Mouse (Mus musculus) neural tube, embryonic 10.5 days (tissue): ENCODE measurements around the gene Dynlt1c.
"Not testable (repeated sequence)": the region's sequence is repeated elsewhere in the genome, so short reads cannot be mapped to it uniquely, and the experiment has no call there.

Source experiments
- DNase-seq: peaks from one replicate; pipeline ENCODE4 v3.0.0-alpha.2; 2017; ENCODE audit warnings: low spot score; ENCODE audit errors: extremely low spot score

The Dynlt1c gene

DNA sequence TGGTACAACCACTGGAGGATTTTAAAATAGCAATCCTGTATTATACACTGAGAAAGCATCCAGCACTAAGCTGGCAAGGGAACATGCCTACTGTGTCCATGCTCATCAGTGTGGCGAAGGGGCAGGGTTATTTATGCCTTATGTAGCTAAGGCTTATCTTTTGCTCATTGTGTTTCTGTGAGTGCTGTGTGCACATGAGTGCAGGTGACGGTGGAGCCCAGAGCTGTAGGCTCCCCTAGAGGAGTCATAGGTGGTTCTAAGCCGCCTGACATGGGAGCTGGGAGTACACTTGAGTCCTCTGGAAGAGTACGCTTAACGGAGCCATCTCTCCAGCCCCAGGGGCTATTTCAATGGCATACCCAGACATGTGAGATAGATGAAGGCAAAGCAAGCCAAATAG, 17.8 kb downstream of the Dynlt1c start:
- DNase-seq, result not testable (repeated sequence)

DNA sequence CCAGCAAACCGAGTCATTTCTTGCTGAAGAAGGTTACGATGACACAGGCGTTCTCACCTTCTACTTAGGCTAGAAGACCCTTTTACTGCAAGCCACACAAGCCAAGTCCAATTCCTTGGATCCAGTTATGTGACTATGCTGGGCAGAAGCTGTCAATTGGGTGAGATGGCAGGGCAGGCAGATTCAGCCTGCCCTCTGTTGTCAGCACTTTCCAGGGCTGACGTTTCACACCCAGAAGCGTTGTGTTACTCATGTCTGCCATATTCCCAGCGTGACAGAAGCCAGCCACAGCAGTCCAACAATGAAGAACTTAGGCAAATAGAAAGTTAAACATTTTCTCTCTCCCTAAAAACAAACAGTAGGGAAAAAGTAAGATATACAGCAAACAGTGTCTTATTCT, 18.6 kb downstream of the Dynlt1c start:
- not testable (repeated sequence) for DNase-seq

- not testable (repeated sequence) for DNase-seq
Measured at GRCm38 (mm10) chr17:6620730-6621451, 19.4 kb downstream of the Dynlt1c start.

DNA sequence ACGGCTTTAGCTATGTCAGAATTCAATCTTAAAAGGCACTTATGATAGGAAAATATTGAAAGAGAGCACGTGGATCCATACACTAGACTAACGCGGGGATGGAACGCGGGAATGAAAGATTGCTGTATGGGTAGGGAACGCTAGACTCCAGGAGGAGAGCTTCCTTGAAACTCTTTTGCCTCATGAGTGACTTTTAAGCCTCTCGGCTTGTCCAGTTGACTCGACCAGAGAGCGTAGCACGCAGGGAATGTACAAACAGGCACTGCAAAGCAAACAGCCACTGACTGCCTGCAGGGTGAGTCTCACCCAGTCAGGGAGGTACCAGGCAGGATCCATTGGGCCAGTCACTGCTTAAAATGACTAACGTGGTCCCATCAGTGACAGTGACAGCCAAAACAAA, 20.5 kb downstream of the Dynlt1c start:
- not testable (repeated sequence) for DNase-seq

- DNase-seq, result not testable (repeated sequence)
Measured at GRCm38 (mm10) chr17:6624926-6625558, 23.6 kb downstream of the Dynlt1c start.

DNA sequence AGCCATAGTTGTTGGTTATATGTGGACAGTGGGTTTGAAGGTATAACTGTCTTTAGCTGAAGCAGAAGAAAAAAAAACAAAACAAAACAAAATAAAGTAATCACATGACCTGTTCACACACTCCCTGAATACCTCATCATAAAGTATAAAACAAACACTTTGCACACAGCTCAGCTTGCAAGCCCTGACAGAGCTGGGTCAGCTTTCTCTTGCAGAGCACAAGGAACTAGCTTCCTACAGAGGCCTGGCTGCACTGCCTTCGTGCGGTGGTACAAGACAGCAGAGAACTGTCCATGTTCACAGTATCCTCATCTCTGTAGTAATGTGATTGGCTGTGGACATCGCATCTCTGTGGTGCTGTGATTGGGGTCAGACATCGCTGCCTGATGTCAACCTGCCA, 28.9 kb downstream of the Dynlt1c start:
- not testable (repeated sequence) for DNase-seq

GRCm38 (mm10) chr17:6632850-6633249, 31.4 kb downstream of the Dynlt1c start:
- not testable (repeated sequence) for DNase-seq

GRCm38 (mm10) chr17:6635781-6636180, 34.3 kb downstream of the Dynlt1c start:
- DNase-seq, result not testable (repeated sequence)

GRCm38 (mm10) chr17:6636861-6637260, 35.4 kb downstream of the Dynlt1c start:
- no peak for DNase-seq

- DNase-seq, result not testable (repeated sequence)
Measured at GRCm38 (mm10) chr17:6637434-6637833, 36.0 kb downstream of the Dynlt1c start.

GRCm38 (mm10) chr17:6638444-6638843, 37.0 kb downstream of the Dynlt1c start:
- not testable (repeated sequence) for DNase-seq

- not testable (repeated sequence) for DNase-seq
Measured at GRCm38 (mm10) chr17:6639486-6639885, 38.0 kb downstream of the Dynlt1c start.

DNA sequence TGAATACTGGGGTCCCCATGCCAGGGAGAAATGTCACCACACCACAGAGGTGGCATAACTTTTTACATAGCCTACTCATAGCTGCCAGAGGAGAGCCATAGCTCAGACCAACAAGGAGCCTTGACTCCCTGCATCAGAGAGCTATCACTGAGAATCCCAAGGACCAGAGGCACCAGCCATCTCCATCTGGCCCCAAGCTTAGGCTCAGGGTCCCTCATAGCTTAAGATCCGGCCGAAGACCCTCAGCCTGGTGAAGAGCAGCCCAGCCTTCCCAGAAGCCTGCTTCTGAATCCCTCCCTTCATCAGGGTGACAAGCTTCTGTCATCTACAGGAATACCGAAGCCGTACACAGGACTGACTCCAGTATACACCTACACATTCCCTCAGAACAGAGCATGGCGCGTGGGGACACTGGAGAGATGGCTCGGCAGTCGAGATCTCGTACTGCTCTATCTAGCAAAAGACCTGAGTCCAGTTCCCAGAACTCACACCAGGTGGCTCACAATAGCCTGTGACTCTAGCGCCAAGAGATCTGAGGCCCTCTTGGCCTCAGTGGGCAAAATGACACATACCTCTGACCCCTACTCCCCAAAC, 38.7 kb downstream of the Dynlt1c start:
- DNase-seq, result not testable (repeated sequence)

DNA sequence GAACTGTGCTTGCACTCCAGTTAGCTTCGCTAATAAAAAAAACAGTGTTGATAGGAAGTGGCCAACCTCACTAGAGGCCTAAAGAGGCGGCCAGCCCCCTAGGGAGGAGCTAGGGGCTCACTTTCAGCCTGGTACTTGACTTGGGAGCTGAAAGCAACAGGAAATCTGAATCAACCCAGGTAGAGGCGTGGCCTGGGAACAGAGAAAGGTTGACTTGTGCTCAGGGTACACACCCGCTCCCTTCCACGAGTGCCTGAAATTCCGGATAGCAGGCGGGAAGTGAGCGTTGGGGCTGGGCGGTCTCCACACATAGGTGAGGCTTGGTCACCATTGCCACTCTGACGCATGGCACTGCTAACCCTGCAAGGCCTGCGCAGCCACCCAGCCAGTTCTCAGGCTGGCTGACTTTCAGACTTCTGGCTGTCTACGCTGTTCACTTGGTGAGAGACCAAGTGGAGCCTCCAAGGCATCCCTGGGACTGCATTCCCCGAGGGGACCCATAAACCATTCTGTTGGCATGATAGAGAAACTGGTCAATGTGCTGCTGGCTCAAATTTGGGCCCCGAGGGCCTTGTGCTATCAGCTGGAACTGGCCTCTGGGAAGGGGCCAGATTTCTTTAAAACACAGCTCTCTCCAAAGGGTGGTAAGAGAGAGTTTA, 39.4 kb downstream of the Dynlt1c start:
- DNase-seq, result not testable (repeated sequence)

- not testable (repeated sequence) for DNase-seq
Measured at GRCm38 (mm10) chr17:6644210-6644609, 42.7 kb downstream of the Dynlt1c start.

- not testable (repeated sequence) for DNase-seq
Measured at GRCm38 (mm10) chr17:6644673-6645072, 43.2 kb downstream of the Dynlt1c start.

DNA sequence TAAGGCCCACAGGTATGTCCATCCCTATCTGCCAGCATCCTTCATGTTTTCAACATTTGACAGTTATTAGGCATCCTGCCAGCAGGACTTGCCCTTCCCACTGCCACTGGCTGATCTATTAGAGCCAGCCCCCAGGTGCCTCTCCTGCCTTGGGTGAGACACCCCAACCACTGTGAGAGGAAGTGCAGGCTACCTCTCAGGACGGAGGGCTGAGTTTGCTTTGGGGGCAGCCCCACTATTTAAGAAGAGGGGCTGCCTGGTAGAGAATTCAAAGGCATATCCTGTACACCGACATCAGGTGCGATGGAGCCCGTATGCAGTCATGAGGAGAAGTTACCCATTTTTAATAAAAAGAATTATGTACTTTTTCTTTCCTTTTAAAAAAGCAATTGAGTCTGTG, 44.2 kb downstream of the Dynlt1c start:
- DNase-seq, result not testable (repeated sequence)

GRCm38 (mm10) chr17:6646841-6647240, 45.4 kb downstream of the Dynlt1c start:
- DNase-seq, result not testable (repeated sequence)

GRCm38 (mm10) chr17:6647452-6647851, 46.0 kb downstream of the Dynlt1c start:
- not testable (repeated sequence) for DNase-seq

- not testable (repeated sequence) for DNase-seq
Measured at GRCm38 (mm10) chr17:6650904-6651565, 49.6 kb downstream of the Dynlt1c start.

DNA sequence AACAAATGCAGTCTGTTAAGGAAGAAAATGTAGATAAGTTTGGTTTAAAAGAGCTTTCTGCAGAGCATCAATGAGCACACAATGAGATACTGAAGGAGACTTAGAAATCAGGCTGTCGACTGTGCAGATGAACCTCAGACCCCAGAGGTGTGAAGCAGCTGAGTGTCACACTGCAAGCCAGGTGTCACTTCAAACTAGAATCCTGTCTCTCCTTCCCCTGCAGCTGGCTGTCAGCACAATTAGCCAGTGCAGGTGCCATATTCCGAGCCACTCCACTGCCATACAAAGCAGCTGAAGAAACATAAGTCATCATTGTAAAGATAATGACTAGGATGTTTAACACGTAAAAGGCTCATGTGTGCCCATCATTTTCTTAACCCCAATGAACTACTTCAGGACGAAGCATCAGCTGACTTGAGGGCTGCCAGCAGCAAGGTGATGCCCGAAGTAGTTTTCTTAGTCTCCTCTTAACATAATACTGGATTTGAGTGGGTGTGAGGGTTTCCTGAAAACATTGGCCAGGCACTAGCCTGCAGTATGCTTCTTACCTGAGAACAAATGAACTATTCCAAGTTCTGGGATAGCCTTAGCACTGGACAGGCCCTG, 52.0 kb downstream of the Dynlt1c start:
- not testable (repeated sequence) for DNase-seq
